Mouse (Mus musculus): ENCODE data around the gene Gprasp1.

DNA sequence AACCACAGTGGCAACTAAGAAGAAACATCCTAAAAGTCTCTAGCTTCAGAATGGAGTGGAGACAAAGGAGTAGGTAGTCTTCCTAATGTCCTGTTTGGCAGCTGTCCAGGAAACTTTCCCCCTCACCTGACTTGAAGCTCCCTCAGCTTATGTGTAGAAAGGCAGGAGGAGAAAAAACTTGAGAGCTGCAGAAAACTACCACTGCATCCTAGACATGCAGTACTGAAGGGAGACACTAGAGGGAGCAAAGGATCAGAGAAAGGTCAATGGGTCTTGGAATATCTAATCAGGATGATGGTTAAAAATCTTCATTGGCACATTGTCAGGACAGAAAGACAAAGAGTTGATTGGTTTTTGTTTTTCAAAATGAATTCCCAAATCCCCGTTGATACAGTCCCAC lies 63.2 kb downstream of the Gprasp1 start:
- TF ChIP-seq GATA1 (IDR thresholded peaks at IDR 0.05; ENCODE audit: low read length) (no peak), TAL1 (IDR thresholded peaks at IDR 0.05; ENCODE audit: low read length) (no peak)

Measured in erythroblast, embryonic 14.5 days (primary cell).